Mouse (Mus musculus): ENCODE results near the gene Kazn. TPM values are rescaled to one million over a fixed set of nuclear protein-coding genes. Genes with fewer than 3 reads are reported as not detected.

Kazn gene
- polyA plus RNA-seq, 1 experiment from 2014 or later, result 29.3 TPM

DNA sequence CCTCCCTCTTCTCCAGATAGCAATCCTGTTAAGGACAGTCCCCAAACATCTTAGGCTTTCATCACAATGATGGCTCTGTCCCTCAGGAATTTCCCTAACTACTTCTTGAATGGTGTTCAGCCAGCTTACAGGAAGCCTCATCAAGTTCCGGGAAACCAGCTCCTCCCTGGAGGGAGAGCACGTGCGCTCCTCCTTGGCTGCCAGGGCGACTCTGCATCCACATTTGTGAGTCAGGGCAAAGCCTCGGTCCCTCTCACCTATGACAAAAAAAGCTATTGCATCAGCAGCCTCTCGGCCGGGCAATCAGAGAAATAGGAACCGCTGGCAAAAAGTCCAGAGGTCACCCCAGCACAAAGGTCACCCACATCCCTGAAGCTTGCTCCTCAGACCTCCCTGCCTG lies 168.4 kb downstream of the Kazn start:
- Histone ChIP-seq H3K4me1 (ENCODE audit: control insufficient read depth, insufficient read depth, low read length) (peaks cover 12% of the 10 kb centered on the region; the same call in 1 of the 2 replicates), H3K4me3 (ENCODE audit: low read depth, low read length) (no peak overlapping the region), H3K4me2 (ENCODE audit: low read length) (no peak overlapping the region), H3K9me3 (replicated peaks; ENCODE audit: control insufficient read depth, low read length, poor library complexity, severe bottlenecking) (no peaks in the 10 kb centered on the region), H3K27ac (ENCODE audit: low read length) (no peak overlapping the region), H3K36me3 (ENCODE audit: control insufficient read depth, insufficient read depth, low read length) (no peaks in the 10 kb centered on the region), H3K9ac (ENCODE audit: low read depth, low read length) (no peak overlapping the region), H3K27me3 (ENCODE audit: control insufficient read depth, insufficient read depth, low read depth, low read length) (peaks cover 5% of the 10 kb centered on the region)
- ATAC-seq, result no peak
- 11% methylated on average over 8 of the region's 8 CpGs for WGBS

DNA sequence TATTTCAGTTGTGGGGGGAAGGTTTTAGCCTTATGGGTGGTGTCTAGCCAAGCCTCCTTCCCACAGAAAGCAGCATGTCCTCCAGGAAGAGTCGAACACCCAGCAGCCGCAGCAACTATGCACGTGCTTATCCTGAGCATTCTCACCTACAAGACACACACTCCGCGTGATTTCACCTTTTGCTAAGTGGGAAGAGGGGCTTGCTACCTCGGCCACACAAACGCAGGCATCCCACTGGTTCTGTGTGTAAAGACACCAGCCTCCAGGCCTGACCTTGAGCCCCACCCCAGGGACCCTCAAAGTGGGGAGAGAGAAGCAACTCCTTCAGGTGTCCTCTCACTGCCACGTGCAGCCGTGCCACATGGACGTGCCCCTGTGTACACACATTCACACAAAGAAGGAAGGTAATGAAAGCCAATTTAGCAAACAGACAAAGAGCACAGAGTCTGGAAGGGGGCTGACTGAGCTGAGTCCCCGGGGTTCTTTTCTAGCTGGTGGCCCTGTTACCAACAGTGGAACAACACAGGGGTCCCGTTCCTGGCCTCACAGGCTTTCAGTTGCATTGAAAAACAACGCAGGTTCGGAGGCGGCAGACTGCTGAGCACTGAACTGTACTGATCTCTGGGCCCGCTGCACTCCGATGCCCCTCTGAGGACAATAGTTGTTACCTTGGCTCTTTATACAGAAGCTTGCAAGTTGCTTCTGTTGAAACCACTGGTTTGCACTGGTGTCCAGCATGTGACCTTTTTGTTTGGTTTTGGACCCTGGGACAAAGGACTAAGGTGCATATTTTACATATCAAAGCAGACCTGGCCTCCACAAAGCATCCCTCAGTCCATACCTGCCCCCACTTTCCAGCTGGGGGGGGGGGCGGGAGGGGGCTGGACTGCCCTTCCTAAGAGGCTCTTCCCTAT lies 170.0 kb downstream of the Kazn start:
- H3K4me3 ChIP-seq (ENCODE audit: low read depth, low read length), result no peak overlapping the region
- 23% methylated on average over 18 of the region's 18 CpGs for WGBS
- H3K27me3 ChIP-seq (ENCODE audit: control insufficient read depth, insufficient read depth, low read depth, low read length), result peaks cover 5% of the 10 kb centered on the region
- ATAC-seq, result 0 out of 2 replicates have a peak, but pooled peaks have one; percentile 19
- no peak overlapping the region for H3K4me2 ChIP-seq (ENCODE audit: low read length)
- H3K9me3 ChIP-seq (replicated peaks; ENCODE audit: control insufficient read depth, low read length, poor library complexity, severe bottlenecking), result no peaks in the 10 kb centered on the region
- no peak overlapping the region for H3K9ac ChIP-seq (ENCODE audit: low read depth, low read length)
- H3K27ac ChIP-seq (ENCODE audit: low read length), result no peak overlapping the region
- peaks cover 12% of the 10 kb centered on the region; the same call in 1 of the 2 replicates for H3K4me1 ChIP-seq (ENCODE audit: control insufficient read depth, insufficient read depth, low read length)
- no peaks in the 10 kb centered on the region for H3K36me3 ChIP-seq (ENCODE audit: control insufficient read depth, insufficient read depth, low read length)

GRCm38 (mm10) chr4:142066576-142066975 lies 172.6 kb downstream of the Kazn start:
- H3K27ac ChIP-seq (ENCODE audit: low read length), result no peak overlapping the region
- H3K27me3 ChIP-seq (ENCODE audit: control insufficient read depth, insufficient read depth, low read depth, low read length), result peaks cover 5% of the 10 kb centered on the region
- no peaks in the 10 kb centered on the region for H3K36me3 ChIP-seq (ENCODE audit: control insufficient read depth, insufficient read depth, low read length)
- ATAC-seq, result no peak
- H3K4me3 ChIP-seq (ENCODE audit: low read depth, low read length), result no peak overlapping the region
- 36% methylated on average over 4 of the region's 4 CpGs for WGBS
- no peaks in the 10 kb centered on the region for H3K9me3 ChIP-seq (replicated peaks; ENCODE audit: control insufficient read depth, low read length, poor library complexity, severe bottlenecking)
- no peak overlapping the region for H3K4me2 ChIP-seq (ENCODE audit: low read length)
- peaks cover 11% of the 10 kb centered on the region; the same call in 1 of the 2 replicates for H3K4me1 ChIP-seq (ENCODE audit: control insufficient read depth, insufficient read depth, low read length)
- no peak overlapping the region for H3K9ac ChIP-seq (ENCODE audit: low read depth, low read length)

- Histone ChIP-seq H3K9ac (ENCODE audit: low read depth, low read length) (no peak overlapping the region), H3K4me1 (ENCODE audit: control insufficient read depth, insufficient read depth, low read length) (peaks cover 7% of the 10 kb centered on the region; the same call in 1 of the 2 replicates), H3K4me3 (ENCODE audit: low read depth, low read length) (no peak overlapping the region), H3K9me3 (replicated peaks; ENCODE audit: control insufficient read depth, low read length, poor library complexity, severe bottlenecking) (no peaks in the 10 kb centered on the region), H3K27ac (ENCODE audit: low read length) (no peak overlapping the region), H3K36me3 (ENCODE audit: control insufficient read depth, insufficient read depth, low read length) (no peaks in the 10 kb centered on the region), H3K27me3 (ENCODE audit: control insufficient read depth, insufficient read depth, low read depth, low read length) (peaks cover 3% of the 10 kb centered on the region), H3K4me2 (ENCODE audit: low read length) (no peak overlapping the region)
- 72% methylated on average over 6 of the region's 6 CpGs for WGBS
- no peak for ATAC-seq
Measured at GRCm38 (mm10) chr4:142065835-142066234, 173.4 kb downstream of the Kazn start.

GRCm38 (mm10) chr4:142065270-142065669 lies 173.9 kb downstream of the Kazn start:
- Histone ChIP-seq H3K4me1 (ENCODE audit: control insufficient read depth, insufficient read depth, low read length) (peaks cover 5% of the 10 kb centered on the region; the same call in 1 of the 2 replicates), H3K27me3 (ENCODE audit: control insufficient read depth, insufficient read depth, low read depth, low read length) (no peaks in the 10 kb centered on the region), H3K27ac (ENCODE audit: low read length) (no peak overlapping the region), H3K9ac (ENCODE audit: low read depth, low read length) (no peak overlapping the region), H3K36me3 (ENCODE audit: control insufficient read depth, insufficient read depth, low read length) (no peaks in the 10 kb centered on the region), H3K9me3 (replicated peaks; ENCODE audit: control insufficient read depth, low read length, poor library complexity, severe bottlenecking) (no peaks in the 10 kb centered on the region), H3K4me2 (ENCODE audit: low read length) (no peak overlapping the region), H3K4me3 (ENCODE audit: low read depth, low read length) (no peak overlapping the region)
- 72% methylated on average over 8 of the region's 8 CpGs for WGBS
- no peak for ATAC-seq

DNA sequence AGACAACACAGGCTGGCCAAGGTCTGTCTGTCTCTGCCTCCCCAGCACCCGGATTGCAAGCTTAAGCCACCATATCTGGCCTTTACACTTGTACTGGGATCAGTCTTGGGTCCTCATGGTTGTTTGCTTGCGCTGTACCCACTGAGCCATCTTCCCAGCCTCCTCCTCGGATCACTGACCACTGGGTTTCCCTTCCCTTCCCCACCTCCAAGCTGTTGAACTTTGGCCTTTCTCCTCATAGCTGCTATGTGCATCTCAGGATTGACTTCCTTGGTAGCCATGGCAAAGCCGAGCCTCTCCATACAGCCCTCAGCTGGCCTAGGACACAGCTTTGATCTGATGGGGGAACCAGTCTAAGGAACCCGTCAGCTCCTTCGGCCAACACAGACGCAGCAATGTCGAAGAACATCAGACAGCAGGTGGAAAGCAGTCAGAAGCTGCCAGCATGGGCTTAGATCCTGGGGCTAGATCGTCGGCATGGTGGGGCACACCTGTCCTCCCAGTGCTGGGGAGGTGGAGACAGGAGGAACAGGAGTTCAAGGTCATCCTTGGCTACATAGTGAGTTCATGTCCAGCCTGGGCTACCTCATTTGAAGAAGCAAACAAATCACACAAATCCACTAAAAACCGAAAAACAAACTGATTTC lies 174.5 kb downstream of the Kazn start:
- Histone ChIP-seq H3K4me3 (ENCODE audit: low read depth, low read length) (no peak overlapping the region), H3K36me3 (ENCODE audit: control insufficient read depth, insufficient read depth, low read length) (no peaks in the 10 kb centered on the region), H3K9me3 (replicated peaks; ENCODE audit: control insufficient read depth, low read length, poor library complexity, severe bottlenecking) (no peaks in the 10 kb centered on the region), H3K27me3 (ENCODE audit: control insufficient read depth, insufficient read depth, low read depth, low read length) (no peaks in the 10 kb centered on the region), H3K9ac (ENCODE audit: low read depth, low read length) (no peak overlapping the region), H3K4me2 (ENCODE audit: low read length) (no peak overlapping the region), H3K4me1 (ENCODE audit: control insufficient read depth, insufficient read depth, low read length) (peaks cover 5% of the 10 kb centered on the region; the same call in 1 of the 2 replicates), H3K27ac (ENCODE audit: low read length) (no peak overlapping the region)
- 86% methylated on average over 11 of the region's 11 CpGs for WGBS
- no peak for ATAC-seq

GRCm38 (mm10) chr4:142063057-142063534 lies 176.1 kb downstream of the Kazn start:
- no peak overlapping the region for H3K27ac ChIP-seq (ENCODE audit: low read length)
- 89% methylated on average over 8 of the region's 8 CpGs for WGBS
- no peak overlapping the region for H3K4me2 ChIP-seq (ENCODE audit: low read length)
- H3K4me3 ChIP-seq (ENCODE audit: low read depth, low read length), result no peak overlapping the region
- H3K27me3 ChIP-seq (ENCODE audit: control insufficient read depth, insufficient read depth, low read depth, low read length), result no peaks in the 10 kb centered on the region
- no peak for ATAC-seq
- H3K9me3 ChIP-seq (replicated peaks; ENCODE audit: control insufficient read depth, low read length, poor library complexity, severe bottlenecking), result no peaks in the 10 kb centered on the region
- 0 out of 2 replicates have a peak, but pooled peaks cover 3% of the 10 kb centered on the region for H3K4me1 ChIP-seq (ENCODE audit: control insufficient read depth, insufficient read depth, low read length)
- H3K9ac ChIP-seq (ENCODE audit: low read depth, low read length), result no peak overlapping the region
- no peaks in the 10 kb centered on the region for H3K36me3 ChIP-seq (ENCODE audit: control insufficient read depth, insufficient read depth, low read length)

DNA sequence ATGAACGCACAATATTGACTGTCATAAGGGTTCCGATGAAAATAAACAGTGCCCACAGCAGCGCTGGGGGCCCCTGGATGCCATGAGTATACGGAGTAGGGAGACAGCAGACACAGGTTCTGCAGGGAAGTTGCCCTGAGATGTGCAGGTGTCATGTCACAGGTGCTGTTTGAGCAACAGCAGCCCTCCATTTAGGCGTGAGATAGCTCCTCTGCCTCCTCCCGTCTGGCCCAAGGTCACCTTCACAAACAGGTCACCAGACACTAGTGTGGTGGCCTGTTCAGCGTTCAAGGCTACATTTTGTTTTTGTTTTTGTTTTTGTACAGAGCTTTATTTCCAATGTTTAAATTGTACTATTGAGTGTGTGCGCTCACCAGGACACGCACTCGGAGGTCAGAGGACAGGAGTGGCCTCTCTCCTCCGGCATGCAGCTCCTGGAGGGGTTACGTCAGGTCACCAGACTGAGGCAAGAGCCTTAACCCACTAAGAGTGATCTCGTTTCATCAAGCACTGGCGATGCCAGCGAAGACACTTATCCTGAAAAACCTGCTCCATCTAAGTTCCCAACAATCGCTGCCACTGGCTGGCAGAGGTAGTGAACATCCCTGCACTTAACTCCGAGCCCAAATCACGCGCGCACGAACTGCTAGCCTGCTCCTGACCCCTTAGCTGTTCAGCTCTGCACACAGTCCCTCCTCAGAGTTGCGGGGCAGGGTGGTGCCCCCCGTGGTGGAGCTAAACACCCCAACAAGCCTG lies 177.5 kb downstream of the Kazn start:
- 82% methylated on average over 23 of the region's 23 CpGs for WGBS
- ATAC-seq, result no peak
- no peak overlapping the region for H3K4me2 ChIP-seq (ENCODE audit: low read length)

More for the DNA sequence above, 177.5 kb downstream of the Kazn start:
- H3K9me3 ChIP-seq (replicated peaks; ENCODE audit: control insufficient read depth, low read length, poor library complexity, severe bottlenecking), result no peaks in the 10 kb centered on the region
- no peak overlapping the region for H3K9ac ChIP-seq (ENCODE audit: low read depth, low read length)
- H3K36me3 ChIP-seq (ENCODE audit: control insufficient read depth, insufficient read depth, low read length), result no peaks in the 10 kb centered on the region
- H3K27me3 ChIP-seq (ENCODE audit: control insufficient read depth, insufficient read depth, low read depth, low read length), result no peaks in the 10 kb centered on the region
- H3K4me1 ChIP-seq (ENCODE audit: control insufficient read depth, insufficient read depth, low read length), result 0 out of 2 replicates have a peak, but pooled peaks cover 3% of the 10 kb centered on the region
- no peak overlapping the region for H3K27ac ChIP-seq (ENCODE audit: low read length)
- H3K4me3 ChIP-seq (ENCODE audit: low read depth, low read length), result no peak overlapping the region

All from midbrain, embryonic 16.5 days (tissue).